Mouse (Mus musculus): Measurements from ENCODE around the gene Serbp1.

GRCm38 (mm10) chr6:67230950-67231349, 7.0 kb upstream of the Serbp1 start:
- TF ChIP-seq CTCF (IDR thresholded peaks at IDR 0.05; ENCODE audit: borderline replicate concordance, extremely low read depth, insufficient read depth, insufficient read length) (no peak), POLR2A (IDR thresholded peaks at IDR 0.05; ENCODE audit: borderline replicate concordance, extremely low read depth, insufficient read depth, insufficient read length, poor library complexity, severe bottlenecking) (no peak)

Data from brain, embryonic 14.5 days (tissue).